Mouse (Mus musculus) gastrocnemius, postnatal 4 days (tissue): Measurements from ENCODE around the gene Susd3. TPM values are rescaled to one million over a fixed set of nuclear protein-coding genes. Genes with fewer than 3 reads are reported as not detected.

Experiments
- DNase-seq, 2 experiments: peaks; one replicate each; pipeline ENCODE4 v3.0.0; 2021 to 2022; ENCODE audit warnings: low spot score in 2 of 2, mixed read lengths in 2 of 2
- total RNA-seq, 2 experiments: library from RNA; stranded (reverse); gene quantifications; 2 replicates each; pipeline ENCODE4 v1.2.3; 2021

The Susd3 gene
- total RNA-seq, 2 experiments from 2014 or later: 0.61 to 1.5 TPM

- DNase-seq: no peak
These were observed 1.2 kb downstream of the Susd3 start for GRCm38 (mm10) chr13:49247232-49247739.

GRCm38 (mm10) chr13:49246626-49247025 lies 1.9 kb downstream of the Susd3 start:
- DNase-seq: no peak

- no peak for DNase-seq
These were observed 2.5 kb downstream of the Susd3 start for GRCm38 (mm10) chr13:49246011-49246410.

- no peak for DNase-seq
These were observed 3.3 kb downstream of the Susd3 start for GRCm38 (mm10) chr13:49245251-49245650.

GRCm38 (mm10) chr13:49243492-49243891 lies 5.0 kb downstream of the Susd3 start:
- no peak for DNase-seq

- no peak for DNase-seq
These were observed 6.0 kb downstream of the Susd3 start for GRCm38 (mm10) chr13:49242321-49243065.

GRCm38 (mm10) chr13:49238737-49239136 lies 9.8 kb downstream of the Susd3 start:
- no peak for DNase-seq

- no peak for DNase-seq
These were observed 10.9 kb downstream of the Susd3 start for GRCm38 (mm10) chr13:49237617-49238016.

GRCm38 (mm10) chr13:49234711-49235110 lies 13.8 kb downstream of the Susd3 start:
- no peak for DNase-seq

GRCm38 (mm10) chr13:49233792-49234572 lies 14.5 kb downstream of the Susd3 start:
- no peak for DNase-seq

GRCm38 (mm10) chr13:49225633-49226032 lies 22.9 kb downstream of the Susd3 start:
- DNase-seq: no peak

- no peak for DNase-seq
These were observed 23.3 kb downstream of the Susd3 start for GRCm38 (mm10) chr13:49225159-49225558.

GRCm38 (mm10) chr13:49224729-49225128 lies 23.8 kb downstream of the Susd3 start:
- no peak for DNase-seq

- DNase-seq: no peak
These were observed 24.2 kb downstream of the Susd3 start for GRCm38 (mm10) chr13:49224314-49224713.

- no peak for DNase-seq
These were observed 27.6 kb downstream of the Susd3 start for GRCm38 (mm10) chr13:49220912-49221311.

- no peak for DNase-seq
These were observed 29.1 kb downstream of the Susd3 start for GRCm38 (mm10) chr13:49219367-49219766.

- DNase-seq: no peak
These were observed 29.9 kb downstream of the Susd3 start for GRCm38 (mm10) chr13:49218651-49219050.

GRCm38 (mm10) chr13:49216808-49217561 lies 31.5 kb downstream of the Susd3 start:
- no peak for DNase-seq

- DNase-seq: no peak
These were observed 32.3 kb downstream of the Susd3 start for GRCm38 (mm10) chr13:49216220-49216552.

GRCm38 (mm10) chr13:49215504-49216219 lies 32.8 kb downstream of the Susd3 start, which contains the start of gene Card19:
TSS of gene Card19 (minus strand) at chr13:49216037.
- DNase-seq: peak; percentile 92 to 98

GRCm38 (mm10) chr13:49215128-49215503 lies 33.4 kb downstream of the Susd3 start:
- DNase-seq: no peak
